Mouse (Mus musculus): ENCODE data around the gene Gabrb1. TPM values are rescaled to one million over a fixed set of nuclear protein-coding genes. Genes with fewer than 3 reads are reported as not detected.

The Gabrb1 gene
- polyA plus RNA-seq, 1 experiment from 2014 or later = 26.2 TPM

GRCm38 (mm10) chr5:71917206-71917605, 259.3 kb downstream of the Gabrb1 start:
- H3K27me3 ChIP-seq (ENCODE audit: control insufficient read depth, insufficient read depth, low read length) = no peaks in the 10 kb centered on the region
- no peaks in the 10 kb centered on the region for H3K4me1 ChIP-seq (replicated peaks; ENCODE audit: control insufficient read depth, insufficient read depth, low read length)
- DNase-seq (ENCODE audit: low spot score) = no peak
- H3K36me3 ChIP-seq (replicated peaks; ENCODE audit: control insufficient read depth, insufficient read depth) = no peaks in the 10 kb centered on the region
- no peak overlapping the region for H3K4me3 ChIP-seq (replicated peaks; ENCODE audit: low read length)
- no peak overlapping the region for H3K4me2 ChIP-seq (replicated peaks)
- H3K27ac ChIP-seq = no peak overlapping the region
- no peak for ATAC-seq (ENCODE audit: low FRiP score)
- H3K9ac ChIP-seq = no peak overlapping the region
- H3K9me3 ChIP-seq (ENCODE audit: control insufficient read depth, low read length) = no peaks in the 10 kb centered on the region
- 68% methylated on average over 4 of the region's 4 CpGs for WGBS

- Histone ChIP-seq H3K4me2 (replicated peaks) (no peak overlapping the region), H3K27ac (no peak overlapping the region), H3K4me1 (replicated peaks; ENCODE audit: control insufficient read depth, insufficient read depth, low read length) (no peaks in the 10 kb centered on the region), H3K9me3 (ENCODE audit: control insufficient read depth, low read length) (no peaks in the 10 kb centered on the region), H3K27me3 (ENCODE audit: control insufficient read depth, insufficient read depth, low read length) (no peaks in the 10 kb centered on the region), H3K36me3 (replicated peaks; ENCODE audit: control insufficient read depth, insufficient read depth) (no peaks in the 10 kb centered on the region), H3K4me3 (replicated peaks; ENCODE audit: low read length) (no peak overlapping the region), H3K9ac (no peak overlapping the region)
- 68% methylated on average over 4 of the region's 4 CpGs for WGBS
- DNase-seq (ENCODE audit: low spot score) (no peak), ATAC-seq (ENCODE audit: low FRiP score) (no peak)
Observed at GRCm38 (mm10) chr5:71923636-71924035, 265.7 kb downstream of the Gabrb1 start.

GRCm38 (mm10) chr5:71926336-71926735, 268.4 kb downstream of the Gabrb1 start:
- Histone ChIP-seq H3K27ac (no peak overlapping the region), H3K27me3 (ENCODE audit: control insufficient read depth, insufficient read depth, low read length) (no peaks in the 10 kb centered on the region), H3K36me3 (replicated peaks; ENCODE audit: control insufficient read depth, insufficient read depth) (no peaks in the 10 kb centered on the region), H3K9me3 (ENCODE audit: control insufficient read depth, low read length) (no peaks in the 10 kb centered on the region), H3K4me1 (replicated peaks; ENCODE audit: control insufficient read depth, insufficient read depth, low read length) (no peaks in the 10 kb centered on the region), H3K4me3 (replicated peaks; ENCODE audit: low read length) (no peak overlapping the region), H3K4me2 (replicated peaks) (no peak overlapping the region), H3K9ac (no peak overlapping the region)
- WGBS = 82% methylated on average over 5 of the region's 5 CpGs
- DNase-seq (ENCODE audit: low spot score) (no peak), ATAC-seq (ENCODE audit: low FRiP score) (no peak)

- Histone ChIP-seq H3K9ac (no peak overlapping the region), H3K4me3 (replicated peaks; ENCODE audit: low read length) (no peak overlapping the region), H3K27me3 (ENCODE audit: control insufficient read depth, insufficient read depth, low read length) (no peaks in the 10 kb centered on the region), H3K27ac (no peak overlapping the region), H3K4me2 (replicated peaks) (no peak overlapping the region), H3K4me1 (replicated peaks; ENCODE audit: control insufficient read depth, insufficient read depth, low read length) (no peaks in the 10 kb centered on the region), H3K36me3 (replicated peaks; ENCODE audit: control insufficient read depth, insufficient read depth) (no peaks in the 10 kb centered on the region), H3K9me3 (ENCODE audit: control insufficient read depth, low read length) (no peaks in the 10 kb centered on the region)
- WGBS = 63% methylated on average over 2 of the region's 2 CpGs
- no peak for DNase-seq (ENCODE audit: low spot score)
- ATAC-seq (ENCODE audit: low FRiP score) = no peak
Observed at GRCm38 (mm10) chr5:71930036-71930435, 272.1 kb downstream of the Gabrb1 start.

GRCm38 (mm10) chr5:71951398-71951797, 293.5 kb downstream of the Gabrb1 start:
- Histone ChIP-seq H3K9ac (no peak overlapping the region), H3K9me3 (ENCODE audit: control insufficient read depth, low read length) (no peaks in the 10 kb centered on the region), H3K27ac (no peak overlapping the region), H3K36me3 (replicated peaks; ENCODE audit: control insufficient read depth, insufficient read depth) (no peaks in the 10 kb centered on the region), H3K27me3 (ENCODE audit: control insufficient read depth, insufficient read depth, low read length) (no peaks in the 10 kb centered on the region), H3K4me3 (replicated peaks; ENCODE audit: low read length) (no peak overlapping the region), H3K4me2 (replicated peaks) (no peak overlapping the region), H3K4me1 (replicated peaks; ENCODE audit: control insufficient read depth, insufficient read depth, low read length) (no peaks in the 10 kb centered on the region; the same call in 1 of the 2 replicates)
- no peak for DNase-seq (ENCODE audit: low spot score)
- no peak for ATAC-seq (ENCODE audit: low FRiP score)
- WGBS = 98% methylated on average over 1 of the region's 1 CpGs

- ATAC-seq (ENCODE audit: low FRiP score) (peak; percentile 69; the same call in 1 of the 2 replicates), DNase-seq (ENCODE audit: low spot score) (no peak)
- WGBS = 37% methylated on average over 5 of the region's 5 CpGs
- Histone ChIP-seq H3K4me1 (replicated peaks; ENCODE audit: control insufficient read depth, insufficient read depth, low read length) (no peaks in the 10 kb centered on the region; the same call in 1 of the 2 replicates), H3K27ac (no peak overlapping the region), H3K4me2 (replicated peaks) (no peak overlapping the region), H3K36me3 (replicated peaks; ENCODE audit: control insufficient read depth, insufficient read depth) (no peaks in the 10 kb centered on the region), H3K9ac (no peak overlapping the region), H3K27me3 (ENCODE audit: control insufficient read depth, insufficient read depth, low read length) (no peaks in the 10 kb centered on the region), H3K4me3 (replicated peaks; ENCODE audit: low read length) (no peak overlapping the region), H3K9me3 (ENCODE audit: control insufficient read depth, low read length) (no peaks in the 10 kb centered on the region)
Observed at GRCm38 (mm10) chr5:71955070-71955685, 297.3 kb downstream of the Gabrb1 start.

- H3K4me1 ChIP-seq (replicated peaks; ENCODE audit: control insufficient read depth, insufficient read depth, low read length) = no peaks in the 10 kb centered on the region
- H3K27me3 ChIP-seq (ENCODE audit: control insufficient read depth, insufficient read depth, low read length) = no peaks in the 10 kb centered on the region
- 69% methylated on average over 4 of the region's 4 CpGs for WGBS
- H3K9ac ChIP-seq = no peak overlapping the region
- no peak overlapping the region for H3K27ac ChIP-seq
- H3K4me3 ChIP-seq (replicated peaks; ENCODE audit: low read length) = no peak overlapping the region
- ATAC-seq (ENCODE audit: low FRiP score) (no peak), DNase-seq (ENCODE audit: low spot score) (no peak)
- H3K36me3 ChIP-seq (replicated peaks; ENCODE audit: control insufficient read depth, insufficient read depth) = no peaks in the 10 kb centered on the region
- no peak overlapping the region for H3K4me2 ChIP-seq (replicated peaks)
- no peaks in the 10 kb centered on the region for H3K9me3 ChIP-seq (ENCODE audit: control insufficient read depth, low read length)
Observed at GRCm38 (mm10) chr5:71964876-71965432, 307.0 kb downstream of the Gabrb1 start.

- no peaks in the 10 kb centered on the region for H3K36me3 ChIP-seq (replicated peaks; ENCODE audit: control insufficient read depth, insufficient read depth)
- H3K4me1 ChIP-seq (replicated peaks; ENCODE audit: control insufficient read depth, insufficient read depth, low read length) = peaks cover 2% of the 10 kb centered on the region
- no peak overlapping the region for H3K4me2 ChIP-seq (replicated peaks)
- H3K27ac ChIP-seq = no peak overlapping the region
- H3K27me3 ChIP-seq (ENCODE audit: control insufficient read depth, insufficient read depth, low read length) = no peaks in the 10 kb centered on the region
- no peak for DNase-seq (ENCODE audit: low spot score)
- H3K4me3 ChIP-seq (replicated peaks; ENCODE audit: low read length) = no peak overlapping the region
- H3K9me3 ChIP-seq (ENCODE audit: control insufficient read depth, low read length) = no peaks in the 10 kb centered on the region
- WGBS = 73% methylated on average over 2 of the region's 2 CpGs
- no peak for ATAC-seq (ENCODE audit: low FRiP score)
- no peak overlapping the region for H3K9ac ChIP-seq
Observed at GRCm38 (mm10) chr5:71965529-71965928, 307.6 kb downstream of the Gabrb1 start.

GRCm38 (mm10) chr5:71970140-71970800, 312.4 kb downstream of the Gabrb1 start:
- WGBS = 56% methylated on average over 8 of the region's 8 CpGs
- Histone ChIP-seq H3K27ac (peak overlapping the region; percentile 34), H3K9ac (no peak overlapping the region), H3K27me3 (ENCODE audit: control insufficient read depth, insufficient read depth, low read length) (no peaks in the 10 kb centered on the region), H3K9me3 (ENCODE audit: control insufficient read depth, low read length) (no peaks in the 10 kb centered on the region), H3K4me2 (replicated peaks) (no peak overlapping the region), H3K4me1 (replicated peaks; ENCODE audit: control insufficient read depth, insufficient read depth, low read length) (peaks cover 4% of the 10 kb centered on the region), H3K4me3 (replicated peaks; ENCODE audit: low read length) (no peak overlapping the region), H3K36me3 (replicated peaks; ENCODE audit: control insufficient read depth, insufficient read depth) (no peaks in the 10 kb centered on the region)
- DNase-seq (ENCODE audit: low spot score) (peak; percentile 55), ATAC-seq (ENCODE audit: low FRiP score) (no peak)

Measured in hindbrain, embryonic 14.5 days (tissue).